Mouse (Mus musculus) left cerebral cortex, adult 6 months (tissue): Measurements from ENCODE around the gene Podxl. TPM values are rescaled to one million over a fixed set of nuclear protein-coding genes. Genes with fewer than 3 reads are reported as not detected.

Source experiments
- long read RNA-seq, 2 experiments: library from polyadenylated mRNA; unstranded; transcript quantifications; one replicate each; pipeline ENCODE4 v2.0.0; 2019 to 2020
- polyA plus RNA-seq: library from polyadenylated mRNA; unstranded; fragments of <200 nt; fragmentation: Nextera tagmentation; gene quantifications from 2 replicates; pipeline ENCODE4 v1.2.3, GENCODE M21; 2021

The Podxl gene
- 2.0 and 3.6 TPM in 2 replicates for polyA plus RNA-seq
- long read RNA-seq, experiment 1, partial matches to known transcripts, result 0 of 2 reads
- long read RNA-seq, experiment 1, other reads (novel, unspliced or antisense), result 2 of 2 reads
- long read RNA-seq, experiment 2, partial matches to known transcripts, result 0 of 2 reads
- long read RNA-seq, experiment 2, other reads (novel, unspliced or antisense), result 2 of 2 reads

GRCm38 (mm10) chr6:31563235-31564181, at the start of gene Podxl:
Podxl (minus strand) TSS chr6:31563981.

Other genes starting within 250 kb of the Podxl start
- gene Mkln1, start 165.2 kb downstream of the Podxl start, polyA plus RNA-seq, result 94.7 and 101 TPM in 2 replicates